Mouse (Mus musculus): ENCODE data around the gene Elof1. TPM values are rescaled to one million over a fixed set of nuclear protein-coding genes. Genes with fewer than 3 reads are reported as not detected.
A peak's percentile ranks its signal among the peaks of the same experiment; 100 is the strongest.

The Elof1 gene
- polyA plus RNA-seq (2015; fragmentation: Nextera tagmentation; extraction: Ambion mirVana) = 179 and 181 TPM in 2 replicates

- peak within 1 kb of the TSS; percentile 77 for H3K27ac ChIP-seq (replicated peaks)
- peaks cover 18% of the 10 kb centered on the region for H3K4me1 ChIP-seq
- peaks cover 15% of the 10 kb centered on the region for H3K36me3 ChIP-seq
- peak within 1 kb of the TSS; percentile 91 for H3K9ac ChIP-seq (replicated peaks)
- peak within 1 kb of the TSS; percentile 96 for H3K4me3 ChIP-seq
- peak; percentile 97 for ATAC-seq (replicated peaks)
- WGBS = under 1% methylated on average over 51 of the region's 52 CpGs
- peak within 1 kb of the TSS; percentile 87 for H3K4me2 ChIP-seq (replicated peaks)
- H3K9me3 ChIP-seq = no peaks in the 10 kb centered on the region
- 0 out of 2 replicates have a peak, but pooled peaks cover 3% of the 10 kb centered on the region for H3K27me3 ChIP-seq
Measured at GRCm38 (mm10) chr9:22116740-22117426, at the start of gene Elof1. Gene Elof1 (minus strand): TSS chr9:22117172.

- Histone ChIP-seq H3K4me2 (replicated peaks) (no peak overlapping the region), H3K4me1 (0 out of 2 replicates have a peak, but pooled peaks cover 5% of the 10 kb centered on the region), H3K4me3 (no peak overlapping the region), H3K9me3 (no peaks in the 10 kb centered on the region; the same call in 1 of the 2 replicates), H3K36me3 (no peaks in the 10 kb centered on the region), H3K27ac (replicated peaks) (no peak overlapping the region), H3K27me3 (no peaks in the 10 kb centered on the region), H3K9ac (replicated peaks) (no peak overlapping the region)
- WGBS = 90% methylated on average over 10 of the region's 10 CpGs
- ATAC-seq (replicated peaks) = no peak
Measured at GRCm38 (mm10) chr9:22166686-22167085, 49.7 kb upstream of the Elof1 start.

GRCm38 (mm10) chr9:22165964-22166363 is 49.0 kb upstream of the Elof1 start:
- ATAC-seq (replicated peaks) = no peak
- 0 out of 2 replicates have a peak, but pooled peaks cover 5% of the 10 kb centered on the region for H3K4me1 ChIP-seq
- H3K27me3 ChIP-seq = no peaks in the 10 kb centered on the region
- 46% methylated on average over 6 of the region's 6 CpGs for WGBS
- H3K9ac ChIP-seq (replicated peaks) = no peak overlapping the region
- no peak overlapping the region for H3K4me2 ChIP-seq (replicated peaks)
- no peak overlapping the region for H3K27ac ChIP-seq (replicated peaks)
- no peaks in the 10 kb centered on the region for H3K36me3 ChIP-seq
- no peaks in the 10 kb centered on the region; the same call in 1 of the 2 replicates for H3K9me3 ChIP-seq
- no peak overlapping the region for H3K4me3 ChIP-seq

GRCm38 (mm10) chr9:22164711-22165668 is 48.0 kb upstream of the Elof1 start:
- 2% methylated on average over 54 of the region's 54 CpGs for WGBS
- no peaks in the 10 kb centered on the region for H3K36me3 ChIP-seq
- peak overlapping the region; percentile 65 for H3K9ac ChIP-seq (replicated peaks)
- peak; percentile 87 for ATAC-seq (replicated peaks)
- H3K9me3 ChIP-seq = no peaks in the 10 kb centered on the region; the same call in 1 of the 2 replicates
- peak overlapping the region; percentile 75 for H3K27ac ChIP-seq (replicated peaks)
- peak overlapping the region; percentile 64 for H3K4me2 ChIP-seq (replicated peaks)
- peak overlapping the region; percentile 51 for H3K4me3 ChIP-seq
- H3K4me1 ChIP-seq = 0 out of 2 replicates have a peak, but pooled peaks cover 5% of the 10 kb centered on the region
- no peaks in the 10 kb centered on the region for H3K27me3 ChIP-seq

- 88% methylated on average over 7 of the region's 7 CpGs for WGBS
- no peak overlapping the region for H3K27ac ChIP-seq (replicated peaks)
- H3K4me3 ChIP-seq = no peak overlapping the region
- H3K9ac ChIP-seq (replicated peaks) = no peak overlapping the region
- H3K27me3 ChIP-seq = no peaks in the 10 kb centered on the region
- no peak overlapping the region for H3K4me2 ChIP-seq (replicated peaks)
- ATAC-seq (replicated peaks) = no peak
- H3K4me1 ChIP-seq = peaks cover 7% of the 10 kb centered on the region
- H3K36me3 ChIP-seq = no peaks in the 10 kb centered on the region
- no peaks in the 10 kb centered on the region; the same call in 1 of the 2 replicates for H3K9me3 ChIP-seq
Measured at GRCm38 (mm10) chr9:22162912-22163311, 45.9 kb upstream of the Elof1 start.

- Histone ChIP-seq H3K9ac (replicated peaks) (no peak overlapping the region), H3K36me3 (no peaks in the 10 kb centered on the region), H3K27ac (replicated peaks) (no peak overlapping the region), H3K4me1 (peaks cover 13% of the 10 kb centered on the region), H3K4me3 (no peak overlapping the region), H3K4me2 (replicated peaks) (no peak overlapping the region), H3K27me3 (no peaks in the 10 kb centered on the region), H3K9me3 (no peaks in the 10 kb centered on the region; the same call in 1 of the 2 replicates)
- WGBS = 80% methylated on average over 9 of the region's 9 CpGs
- ATAC-seq (replicated peaks) = no peak
Measured at GRCm38 (mm10) chr9:22162305-22162704, 45.3 kb upstream of the Elof1 start.

- H3K4me2 ChIP-seq (replicated peaks) = no peak overlapping the region
- WGBS = 35% methylated on average over 6 of the region's 6 CpGs
- no peak overlapping the region for H3K27ac ChIP-seq (replicated peaks)
- no peaks in the 10 kb centered on the region for H3K27me3 ChIP-seq
- no peaks in the 10 kb centered on the region for H3K9me3 ChIP-seq
- no peak overlapping the region for H3K4me3 ChIP-seq
- H3K36me3 ChIP-seq = no peaks in the 10 kb centered on the region
- H3K4me1 ChIP-seq = peaks cover 16% of the 10 kb centered on the region
- no peak for ATAC-seq (replicated peaks)
- H3K9ac ChIP-seq (replicated peaks) = no peak overlapping the region
Measured at GRCm38 (mm10) chr9:22161299-22161698, 44.3 kb upstream of the Elof1 start.

- no peaks in the 10 kb centered on the region for H3K27me3 ChIP-seq
- H3K27ac ChIP-seq (replicated peaks) = peak overlapping the region; percentile 91; the same call in 1 of the 2 replicates
- peak overlapping the region; percentile 51 for H3K4me2 ChIP-seq (replicated peaks)
- no peak for ATAC-seq (replicated peaks)
- H3K36me3 ChIP-seq = no peaks in the 10 kb centered on the region
- WGBS = 75% methylated on average over 34 of the region's 34 CpGs
- peak overlapping the region; percentile 74 for H3K4me3 ChIP-seq
- peaks cover 19% of the 10 kb centered on the region for H3K4me1 ChIP-seq
- H3K9ac ChIP-seq (replicated peaks) = peak overlapping the region; percentile 85
- no peaks in the 10 kb centered on the region for H3K9me3 ChIP-seq
Measured at GRCm38 (mm10) chr9:22157516-22158265, 40.7 kb upstream of the Elof1 start.

- Histone ChIP-seq H3K4me1 (peaks cover 19% of the 10 kb centered on the region), H3K27ac (replicated peaks) (peak within 1 kb of the TSS; percentile 91), H3K9ac (replicated peaks) (peak within 1 kb of the TSS; percentile 85), H3K4me3 (peak within 1 kb of the TSS; percentile 74), H3K9me3 (no peaks in the 10 kb centered on the region), H3K36me3 (no peaks in the 10 kb centered on the region), H3K27me3 (no peaks in the 10 kb centered on the region), H3K4me2 (replicated peaks) (peak within 1 kb of the TSS; percentile 51)
- peak; percentile 99 for ATAC-seq (replicated peaks)
- under 1% methylated on average over 61 of the region's 65 CpGs for WGBS
Measured at GRCm38 (mm10) chr9:22156497-22157245, 39.7 kb upstream of the Elof1 start, which contains the start of gene Pigyl. Gene Pigyl (plus strand): TSS chr9:22156846.

GRCm38 (mm10) chr9:22155614-22156013 is 38.6 kb upstream of the Elof1 start:
- Histone ChIP-seq H3K27me3 (no peaks in the 10 kb centered on the region), H3K27ac (replicated peaks) (no peak overlapping the region), H3K36me3 (no peaks in the 10 kb centered on the region), H3K4me1 (peaks cover 19% of the 10 kb centered on the region), H3K9me3 (no peaks in the 10 kb centered on the region), H3K4me3 (no peak overlapping the region), H3K9ac (replicated peaks) (no peak overlapping the region), H3K4me2 (replicated peaks) (no peak overlapping the region)
- peak; percentile 4; the same call in 1 of the 2 replicates for ATAC-seq (replicated peaks)
- WGBS = 28% methylated on average over 10 of the region's 10 CpGs

- Histone ChIP-seq H3K4me3 (no peak overlapping the region), H3K27ac (replicated peaks) (no peak overlapping the region), H3K9me3 (no peaks in the 10 kb centered on the region), H3K36me3 (no peaks in the 10 kb centered on the region), H3K4me1 (peaks cover 19% of the 10 kb centered on the region), H3K9ac (replicated peaks) (no peak overlapping the region), H3K4me2 (replicated peaks) (no peak overlapping the region), H3K27me3 (no peaks in the 10 kb centered on the region)
- no peak for ATAC-seq (replicated peaks)
- 92% methylated on average over 3 of the region's 3 CpGs for WGBS
Measured at GRCm38 (mm10) chr9:22153810-22154209, 36.8 kb upstream of the Elof1 start.
